Mouse (Mus musculus): ENCODE measurements around the gene Mrpl12. TPM values are rescaled to one million over a fixed set of nuclear protein-coding genes. Genes with fewer than 3 reads are reported as not detected.

The Mrpl12 gene
- polyA plus RNA-seq, 1 experiment: 282 TPM

DNA sequence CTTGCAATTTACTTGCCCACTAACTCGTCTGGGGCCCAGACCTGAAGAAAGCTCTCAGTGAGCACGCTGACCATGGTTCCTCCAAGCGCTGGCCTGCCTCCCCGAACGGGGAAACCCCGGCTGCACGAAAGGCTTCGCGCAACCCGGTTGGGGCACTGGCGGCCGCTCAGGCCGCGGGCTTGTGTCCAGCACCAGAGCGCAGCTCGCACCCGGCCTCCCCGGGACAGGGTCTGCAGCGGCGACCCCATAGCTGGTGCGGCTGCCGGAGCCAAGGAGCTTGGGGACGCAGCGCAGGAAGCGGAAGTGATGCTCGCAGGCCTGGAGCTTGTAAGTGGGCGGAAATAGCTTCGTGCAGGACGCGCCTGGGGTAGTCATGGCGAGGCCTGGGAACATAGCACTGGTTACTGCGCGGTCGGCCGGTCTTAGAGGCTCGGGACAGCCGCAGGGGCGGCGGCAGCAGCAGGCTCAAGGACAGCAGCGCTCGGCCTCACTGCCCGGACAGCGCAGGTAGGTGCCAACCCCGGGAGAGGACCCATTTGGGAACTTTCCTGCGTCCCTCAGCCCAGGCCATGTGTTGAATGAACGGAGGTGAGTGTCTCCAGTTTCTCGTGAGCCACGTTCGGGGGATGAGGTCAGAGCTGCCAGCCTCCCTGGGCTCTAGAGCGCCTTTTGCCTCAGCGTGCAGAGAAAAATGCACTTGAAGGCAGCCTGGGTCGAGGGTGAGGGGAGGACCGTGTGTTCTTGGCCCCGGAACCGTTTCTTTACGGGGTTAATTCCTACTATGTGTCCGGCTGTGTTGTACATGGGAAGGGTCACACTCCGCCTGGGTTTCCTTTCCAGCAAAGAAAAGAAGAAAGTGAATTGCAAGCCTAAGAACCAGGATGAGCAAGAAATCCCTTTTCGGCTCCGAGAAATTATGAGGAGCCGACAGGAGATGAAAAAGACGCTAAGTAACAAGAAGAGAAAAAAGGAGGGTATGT lies 26.4 kb upstream of the Mrpl12 start, which contains the start of the genes Oxld1 and Ccdc137:
Oxld1 (minus strand) TSS at position 297 of the 980 bp plus-strand sequence.
Ccdc137 (plus strand) TSS at position 344 of the 980 bp plus-strand sequence.
- peak within 1 kb of the TSS; percentile 61 for H3K27ac ChIP-seq (ENCODE audit: insufficient read depth, low read depth, low read length)
- peak; percentile 81 for DNase-seq
- 3% methylated on average over 62 of the region's 62 CpGs for WGBS
- no peaks in the 10 kb centered on the region for H3K4me1 ChIP-seq (ENCODE audit: control insufficient read depth, insufficient read depth, low read length)
- H3K36me3 ChIP-seq (ENCODE audit: control insufficient read depth, insufficient read depth, low read length): no peaks in the 10 kb centered on the region
- TF ChIP-seq POLR2A (IDR thresholded peaks at IDR 0.05; ENCODE audit: low read depth, low read length) (peak; percentile 82), CTCF (conservative IDR thresholded peaks at IDR 0.05; ENCODE audit: insufficient read depth, insufficient read length, low read depth, low read length) (no peak)
- H3K4me3 ChIP-seq (ENCODE audit: insufficient read depth, low read depth, low read length): peak within 1 kb of the TSS; percentile 76
- H3K27me3 ChIP-seq (replicated peaks; ENCODE audit: control insufficient read depth, insufficient read depth, low read length): no peaks in the 10 kb centered on the region

DNA sequence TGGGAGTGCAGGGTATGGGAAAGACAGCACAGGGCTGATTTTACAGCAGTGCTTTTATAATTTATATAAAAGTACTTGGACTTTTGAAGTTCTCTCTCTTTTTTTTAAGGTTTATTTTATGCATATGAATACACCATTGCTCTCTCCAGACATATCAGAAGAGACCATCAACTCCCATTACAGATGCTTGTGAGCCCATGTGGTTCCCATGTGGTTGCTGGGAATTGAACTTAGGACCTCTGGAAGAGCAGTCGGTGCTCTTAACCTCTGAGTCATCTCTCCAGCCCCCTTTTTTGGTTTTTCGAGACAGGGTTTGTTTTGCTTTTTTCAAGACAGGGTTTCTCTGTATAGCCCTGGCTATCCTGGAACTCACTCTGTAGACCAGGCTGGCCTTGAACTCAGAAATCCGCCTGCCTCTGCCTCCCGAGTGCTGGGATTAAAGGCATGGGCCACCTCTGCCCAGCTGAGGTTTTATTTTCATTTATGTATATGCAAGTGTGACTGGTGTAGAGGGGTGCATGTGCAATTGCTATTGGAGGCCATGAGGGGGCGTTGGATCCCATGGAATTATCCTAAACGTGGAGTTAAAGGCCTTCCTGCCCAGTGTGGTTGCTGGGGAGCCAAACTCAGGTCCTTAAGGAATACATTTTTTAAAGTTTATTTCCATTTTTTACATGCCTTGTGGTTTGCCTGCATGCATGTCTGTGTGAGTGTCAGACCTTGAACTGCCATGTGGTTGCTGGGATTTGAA lies 25.4 kb upstream of the Mrpl12 start:
- no peak for DNase-seq
- no peaks in the 10 kb centered on the region for H3K36me3 ChIP-seq (ENCODE audit: control insufficient read depth, insufficient read depth, low read length)
- H3K27ac ChIP-seq (ENCODE audit: insufficient read depth, low read depth, low read length): no peak overlapping the region
- H3K4me3 ChIP-seq (ENCODE audit: insufficient read depth, low read depth, low read length): peak overlapping the region; percentile 76
- 61% methylated on average over 6 of the region's 6 CpGs for WGBS
- no peaks in the 10 kb centered on the region for H3K27me3 ChIP-seq (replicated peaks; ENCODE audit: control insufficient read depth, insufficient read depth, low read length)
- H3K4me1 ChIP-seq (ENCODE audit: control insufficient read depth, insufficient read depth, low read length): no peaks in the 10 kb centered on the region
- no peak for TF ChIP-seq POLR2A (IDR thresholded peaks at IDR 0.05; ENCODE audit: low read depth, low read length)
- TF ChIP-seq CTCF (conservative IDR thresholded peaks at IDR 0.05; ENCODE audit: insufficient read depth, insufficient read length, low read depth, low read length): peak; percentile 56

DNA sequence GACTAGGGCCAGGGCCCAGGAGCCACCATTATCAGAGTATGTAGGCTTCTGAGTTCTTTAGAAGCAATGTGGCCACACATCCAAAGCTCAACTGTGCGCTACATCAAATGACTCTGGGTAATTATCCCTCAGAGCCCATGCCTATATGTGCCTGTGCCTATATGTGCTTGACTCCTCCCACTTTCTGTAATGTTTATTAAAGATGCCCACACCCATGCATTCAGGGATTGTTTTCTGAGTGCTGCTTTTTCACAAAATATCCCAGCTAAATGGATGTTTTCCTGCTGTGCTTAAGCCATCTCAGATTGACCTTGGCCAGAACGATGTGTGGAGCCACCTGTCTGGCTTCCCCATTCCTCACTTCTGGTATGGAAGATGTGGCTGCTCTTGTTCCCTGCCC lies 20.9 kb upstream of the Mrpl12 start:
- 90% methylated on average over 2 of the region's 2 CpGs for WGBS
- H3K27ac ChIP-seq (ENCODE audit: insufficient read depth, low read depth, low read length): no peak overlapping the region
- DNase-seq: no peak
- H3K4me3 ChIP-seq (ENCODE audit: insufficient read depth, low read depth, low read length): no peak overlapping the region
- no peaks in the 10 kb centered on the region for H3K27me3 ChIP-seq (replicated peaks; ENCODE audit: control insufficient read depth, insufficient read depth, low read length)
- peaks cover 7% of the 10 kb centered on the region; the same call in 1 of the 2 replicates for H3K4me1 ChIP-seq (ENCODE audit: control insufficient read depth, insufficient read depth, low read length)
- TF ChIP-seq CTCF (conservative IDR thresholded peaks at IDR 0.05; ENCODE audit: insufficient read depth, insufficient read length, low read depth, low read length): no peak
- no peaks in the 10 kb centered on the region for H3K36me3 ChIP-seq (ENCODE audit: control insufficient read depth, insufficient read depth, low read length)

DNA sequence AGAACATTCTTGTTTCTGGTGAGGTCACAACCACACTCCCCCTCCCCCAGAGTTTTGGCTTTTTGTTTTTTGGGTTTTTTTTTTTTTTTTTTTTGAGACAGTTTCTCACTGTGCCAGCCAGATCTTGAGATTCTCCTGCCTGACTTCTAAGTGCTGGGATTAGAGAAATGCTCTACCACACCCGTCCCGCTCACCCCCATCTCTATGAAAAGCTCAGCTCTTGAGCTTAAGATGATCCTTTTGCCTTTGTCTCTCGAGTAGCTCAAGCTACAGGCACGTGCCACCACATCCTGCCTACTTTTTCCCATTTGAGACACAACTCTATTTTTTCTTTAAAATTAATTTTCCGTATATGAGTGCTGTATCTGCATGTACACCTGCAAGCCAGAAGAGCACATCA lies 20.0 kb upstream of the Mrpl12 start:
- no peak for TF ChIP-seq CTCF (conservative IDR thresholded peaks at IDR 0.05; ENCODE audit: insufficient read depth, insufficient read length, low read depth, low read length)
- no peak for TF ChIP-seq POLR2A (IDR thresholded peaks at IDR 0.05; ENCODE audit: low read depth, low read length)
- no peak overlapping the region for H3K4me3 ChIP-seq (ENCODE audit: insufficient read depth, low read depth, low read length)
- 90% methylated on average over 5 of the region's 5 CpGs for WGBS
- H3K27me3 ChIP-seq (replicated peaks; ENCODE audit: control insufficient read depth, insufficient read depth, low read length): no peaks in the 10 kb centered on the region
- DNase-seq: no peak
- H3K27ac ChIP-seq (ENCODE audit: insufficient read depth, low read depth, low read length): no peak overlapping the region
- no peaks in the 10 kb centered on the region for H3K36me3 ChIP-seq (ENCODE audit: control insufficient read depth, insufficient read depth, low read length)
- H3K4me1 ChIP-seq (ENCODE audit: control insufficient read depth, insufficient read depth, low read length): peaks cover 8% of the 10 kb centered on the region; the same call in 1 of the 2 replicates

DNA sequence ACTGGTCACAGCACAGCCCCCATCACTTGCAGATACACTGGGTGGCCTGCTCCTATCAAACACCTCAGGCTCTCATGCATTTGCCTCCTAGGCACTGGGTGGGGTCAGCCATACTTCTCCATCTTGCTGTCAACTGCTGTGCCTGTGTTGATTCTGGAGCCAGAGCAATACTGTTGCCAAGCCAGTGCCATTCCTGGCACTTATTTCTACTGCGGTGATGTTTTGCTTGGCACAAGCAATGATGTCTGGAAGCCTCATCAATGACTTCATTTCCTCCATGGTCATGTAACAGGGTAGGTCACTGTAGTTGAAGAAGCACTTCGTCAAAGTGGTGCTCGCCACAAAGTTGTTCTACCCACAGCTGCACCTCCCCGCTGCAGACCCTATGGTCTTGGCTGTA lies 18.9 kb upstream of the Mrpl12 start:
- no peak for DNase-seq
- Histone ChIP-seq H3K27me3 (replicated peaks; ENCODE audit: control insufficient read depth, insufficient read depth, low read length) (no peaks in the 10 kb centered on the region), H3K27ac (ENCODE audit: insufficient read depth, low read depth, low read length) (no peak overlapping the region), H3K4me1 (ENCODE audit: control insufficient read depth, insufficient read depth, low read length) (peaks cover 8% of the 10 kb centered on the region; the same call in 1 of the 2 replicates), H3K36me3 (ENCODE audit: control insufficient read depth, insufficient read depth, low read length) (no peaks in the 10 kb centered on the region; the same call in 1 of the 2 replicates), H3K4me3 (ENCODE audit: insufficient read depth, low read depth, low read length) (no peak overlapping the region)
- 62% methylated on average over 4 of the region's 4 CpGs for WGBS
- no peak for TF ChIP-seq POLR2A (IDR thresholded peaks at IDR 0.05; ENCODE audit: low read depth, low read length)
- no peak for TF ChIP-seq CTCF (conservative IDR thresholded peaks at IDR 0.05; ENCODE audit: insufficient read depth, insufficient read length, low read depth, low read length)

DNA sequence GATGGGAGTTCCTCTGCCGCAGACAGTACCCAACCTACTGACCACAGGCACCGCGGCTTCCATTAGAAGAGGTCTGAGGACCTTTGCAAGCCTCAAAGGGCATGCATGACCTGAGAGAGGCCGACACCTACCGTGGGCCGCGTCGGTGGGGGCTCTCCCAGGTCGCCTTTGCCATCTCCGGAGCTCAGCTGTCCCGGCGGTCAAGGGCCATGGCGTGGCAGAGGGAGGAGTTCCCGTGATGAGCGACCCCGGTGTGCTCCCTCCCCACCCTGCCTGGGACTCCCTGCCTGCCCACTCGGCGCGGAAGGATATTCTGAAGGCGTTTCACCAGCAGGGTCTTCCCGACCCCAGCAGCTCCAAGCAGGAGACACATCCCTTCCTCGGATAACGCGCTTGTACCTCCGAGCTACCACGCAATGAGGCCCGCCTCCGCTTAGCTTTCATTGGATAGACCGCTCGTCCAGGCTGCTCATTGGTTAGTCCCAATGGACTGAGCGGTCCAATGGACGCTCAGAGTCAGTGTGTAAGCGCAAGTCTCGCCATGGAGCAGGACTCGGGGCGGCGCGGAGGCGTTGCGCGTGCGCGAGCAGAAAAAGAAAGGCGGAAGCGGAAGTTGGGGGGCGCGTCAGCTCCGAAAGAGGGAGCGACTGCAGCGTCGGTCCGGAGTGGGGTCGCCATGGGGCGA lies 17.2 kb upstream of the Mrpl12 start, which contains the start of gene Arl16:
Arl16 (minus strand) TSS at position 557 of the 685 bp plus-strand sequence.
- under 1% methylated on average over 54 of the region's 54 CpGs for WGBS
- peaks cover 8% of the 10 kb centered on the region; the same call in 1 of the 2 replicates for H3K4me1 ChIP-seq (ENCODE audit: control insufficient read depth, insufficient read depth, low read length)
- H3K4me3 ChIP-seq (ENCODE audit: insufficient read depth, low read depth, low read length): peak within 1 kb of the TSS; percentile 96
- TF ChIP-seq POLR2A (IDR thresholded peaks at IDR 0.05; ENCODE audit: low read depth, low read length) (peak; percentile 48), CTCF (conservative IDR thresholded peaks at IDR 0.05; ENCODE audit: insufficient read depth, insufficient read length, low read depth, low read length) (no peak)
- peak; percentile 97 for DNase-seq
- peak within 1 kb of the TSS; percentile 32; the same call in 1 of the 2 replicates for H3K27ac ChIP-seq (ENCODE audit: insufficient read depth, low read depth, low read length)
- H3K27me3 ChIP-seq (replicated peaks; ENCODE audit: control insufficient read depth, insufficient read depth, low read length): no peaks in the 10 kb centered on the region
- no peaks in the 10 kb centered on the region; the same call in 1 of the 2 replicates for H3K36me3 ChIP-seq (ENCODE audit: control insufficient read depth, insufficient read depth, low read length)

All from kidney, adult 2 months (tissue).